Mouse (Mus musculus) liver, embryonic 14.5 days (tissue): ENCODE measurements around the gene Kcnk4. TPM values are rescaled to one million over a fixed set of nuclear protein-coding genes. Genes with fewer than 3 reads are reported as not detected.
A peak's percentile ranks its signal among the peaks of the same experiment; 100 is the strongest.

Source experiments
- ATAC-seq: fragments of 200-750 bp; cut with Nextera tagmentation; 2 replicates; pipeline ENCODE4 v1.8.0; 2017; ENCODE audit warnings: moderate number of reproducible peaks, mild to moderate bottlenecking, moderate library complexity; ENCODE audit not compliant: insufficient read depth
- DNase-seq, 3 experiments: peaks; one replicate each; pipeline ENCODE4 v3.0.0-alpha.2; 2012 to 2013; ENCODE audit warnings: low read depth in 3 of 3, low spot score in 3 of 3
- H3K27ac ChIP-seq: fragments of 300-500 bp; sonication (generic); 2 replicates; pipeline ENCODE4 v1.5.1; 2014; ENCODE audit warnings: moderate library complexity, mild to moderate bottlenecking, control low read depth, inconsistent platforms
- H3K27me3 ChIP-seq: fragments of 300-500 bp; sonication (generic); 2 replicates; pipeline ENCODE4 v1.6.1; 2014; ENCODE audit warnings: mild to moderate bottlenecking, low read length, moderate library complexity; ENCODE audit not compliant: control insufficient read depth, insufficient read depth
- H3K36me3 ChIP-seq: fragments of 300-500 bp; sonication (generic); replicated peaks from 2 replicates; pipeline ENCODE4 v1.6.1; 2014; ENCODE audit warnings: low read depth; ENCODE audit not compliant: control insufficient read depth, insufficient read depth
- H3K4me1 ChIP-seq, 2 experiments: fragments of 200-500 bp in 1 of 2; fragments of 300-500 bp in 1 of 2; sonication (generic) in 1 of 2; replicated peaks; 2 replicates each; pipeline ENCODE4 v1.6.1; 2012 to 2014; ENCODE audit warnings: antibody characterized with exemption in 1 of 2, inconsistent platforms in 1 of 2, low read length in 1 of 2; ENCODE audit not compliant: control insufficient read depth in 2 of 2, insufficient read depth in 2 of 2
- H3K4me2 ChIP-seq: fragments of 300-500 bp; sonication (generic); 2 replicates; pipeline ENCODE4 v1.6.1; 2014; ENCODE audit warnings: low read depth, mild to moderate bottlenecking, control low read depth, moderate library complexity
- H3K4me3 ChIP-seq, 2 experiments: fragments of 200-500 bp in 1 of 2; fragments of 300-500 bp in 1 of 2; sonication (generic) in 1 of 2; 2 replicates each; pipeline ENCODE4 v1.5.1; 2012 to 2014; ENCODE audit warnings: low read depth in 2 of 2, low read length in 2 of 2, mild to moderate bottlenecking in 2 of 2, control low read depth in 1 of 2, inconsistent platforms in 1 of 2, moderate library complexity in 1 of 2; ENCODE audit not compliant: insufficient read depth in 1 of 2
- H3K9ac ChIP-seq: fragments of 300-500 bp; sonication (generic); replicated peaks from 2 replicates; pipeline ENCODE4 v1.6.1; 2014; ENCODE audit warnings: mild to moderate bottlenecking, control low read depth, moderate library complexity
- H3K9me3 ChIP-seq: fragments of 300-500 bp; sonication (generic); 2 replicates; pipeline ENCODE4 v1.6.1; 2016; ENCODE audit warnings: low read length, mixed read lengths; ENCODE audit not compliant: control insufficient read depth
- CTCF ChIP-seq: IDR thresholded peaks from 2 replicates; pipeline ENCODE4 v1.5.1; 2016; ENCODE audit warnings: antibody characterized with exemption, low read depth, control low read depth
- EP300 ChIP-seq: IDR thresholded peaks from 2 replicates; pipeline ENCODE4 v1.6.1; 2016; ENCODE audit warnings: antibody characterized with exemption, low read depth
- WGBS: fragments of 180-500 bp; shearing (Covaris S2); extraction: QIAGEN DNeasy Blood & Tissue Kit; methylation state at CpG from one replicate; pipeline ENCODE4 v1.1.7; 2014; ENCODE audit not compliant: insufficient replicate concordance; 5-methylcytosine and 5-hydroxymethylcytosine counted together
- polyA plus RNA-seq, 2 experiments: library from polyadenylated mRNA; depleted of rRNA in 1 of 2; stranded (reverse) in 1 of 2; unstranded in 1 of 2; fragments of >200 nt; fragmentation: Nextera tagmentation in 1 of 2; extraction: Ambion mirVana in 1 of 2; gene quantifications; 2 replicates each; pipeline versions ENCODE4 v1.2.1 to v1.2.3; 2012 to 2014

Kcnk4 gene
- polyA plus RNA-seq, 2 experiments, result 0.05 TPM; not detected in 1

DNA sequence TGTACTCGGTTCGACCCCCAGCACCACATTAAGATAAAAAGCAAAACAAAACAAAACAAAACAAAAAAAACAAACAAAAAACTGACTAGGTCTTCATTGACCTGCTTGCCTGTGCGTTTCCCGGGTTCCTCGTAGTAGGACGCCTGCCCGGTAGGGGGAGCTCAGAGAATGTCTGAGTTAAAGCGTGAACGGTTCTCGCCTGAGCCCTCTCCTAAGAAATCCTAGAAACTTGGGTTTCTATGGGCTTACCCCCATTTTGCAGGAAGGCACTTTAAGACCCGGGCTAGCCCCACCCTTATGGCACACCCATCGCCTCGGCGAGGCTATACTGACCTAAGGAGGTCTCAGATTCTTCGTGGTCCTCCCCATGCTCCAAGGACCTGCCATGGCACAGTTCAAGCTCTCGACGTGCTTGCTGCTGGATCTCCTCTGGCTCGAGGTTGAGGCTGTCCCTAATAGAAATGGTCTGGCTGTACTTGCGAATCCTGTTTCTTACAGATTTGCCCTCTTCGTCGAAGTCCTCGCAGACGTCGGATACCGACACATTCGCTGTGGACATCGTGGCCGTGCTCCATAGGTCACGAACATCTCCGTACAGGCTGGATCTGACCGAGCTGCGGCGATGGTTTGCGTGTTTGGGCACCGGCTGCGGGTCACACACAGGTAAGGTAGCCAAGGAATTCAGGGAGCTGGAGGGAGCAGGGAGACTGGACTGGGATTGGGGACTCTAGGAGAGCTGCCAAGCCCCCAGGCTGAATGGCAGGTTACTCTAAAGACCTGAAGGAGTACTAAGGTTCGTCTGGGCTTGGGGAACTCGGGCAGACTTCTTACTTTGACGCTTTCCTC lies 9.6 kb downstream of the Kcnk4 start:
- TF ChIP-seq EP300, result no peak
- TF ChIP-seq CTCF, result peak; percentile 85
- Histone ChIP-seq H3K4me1 (peaks cover 7 to 13% of the 10 kb centered on the region in 2 experiments), H3K36me3 (no peaks in the 10 kb centered on the region), H3K27me3 (peaks cover 58% of the 10 kb centered on the region), H3K4me2 (peak overlapping the region; percentile 30), H3K27ac (no peak overlapping the region), H3K9ac (no peak overlapping the region), H3K4me3 (no peak overlapping the region), H3K9me3 (no peaks in the 10 kb centered on the region)
- WGBS, result 3% methylated on average over 39 of the region's 39 CpGs
- no peak for ATAC-seq
- DNase-seq, result no peak

DNA sequence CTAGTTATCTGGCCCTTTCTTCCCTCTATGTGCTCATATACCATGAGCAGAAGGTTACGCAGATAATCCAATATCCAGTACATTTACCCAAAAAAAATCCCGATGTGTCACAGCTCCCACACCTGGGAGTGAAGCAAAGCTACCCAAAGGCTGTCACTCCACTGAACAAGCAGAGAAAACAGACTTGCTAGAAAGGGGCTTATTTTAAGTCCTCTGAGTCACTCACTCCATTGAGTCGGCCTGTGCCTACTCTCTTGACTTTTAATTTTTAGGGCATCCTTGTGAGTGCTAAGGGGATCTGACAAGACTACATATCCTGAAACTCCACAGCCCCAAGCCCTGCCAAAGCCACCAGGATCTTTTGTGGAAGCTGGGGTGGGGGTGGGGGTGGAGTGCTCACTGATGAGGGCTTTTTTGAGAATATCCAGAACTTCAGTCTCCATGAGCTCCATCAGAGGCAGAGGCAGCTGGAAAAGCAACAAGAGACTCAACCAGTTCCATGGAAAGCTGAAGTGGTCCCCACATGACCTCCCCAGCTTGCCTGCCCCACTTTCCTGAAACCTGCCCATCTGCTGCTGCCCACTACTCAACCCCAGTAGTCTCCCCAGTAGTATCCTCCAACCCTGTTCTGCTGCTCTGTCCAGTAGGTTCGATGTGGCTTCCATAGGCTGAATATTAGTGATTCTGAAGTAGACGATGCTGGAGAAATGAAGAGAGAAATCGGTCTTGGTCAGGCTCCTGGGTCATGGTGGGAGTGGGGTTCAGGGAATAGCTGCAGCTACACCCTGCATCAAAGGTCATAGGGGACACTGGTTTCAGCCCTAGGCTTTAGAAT lies 11.2 kb downstream of the Kcnk4 start:
- WGBS, result 56% methylated on average over 6 of the region's 6 CpGs
- TF ChIP-seq EP300 (no peak), CTCF (no peak)
- peaks cover 45% of the 10 kb centered on the region for H3K27me3 ChIP-seq
- H3K4me3 ChIP-seq, result peak overlapping the region in 1 of 2 experiments; percentile 82; a peak in 1 of 4 replicates
- no peak for DNase-seq
- H3K4me2 ChIP-seq, result peak overlapping the region; percentile 96
- H3K4me1 ChIP-seq, result peaks cover 7 to 13% of the 10 kb centered on the region in 2 experiments
- ATAC-seq, result no peak
- no peaks in the 10 kb centered on the region for H3K36me3 ChIP-seq
- no peaks in the 10 kb centered on the region for H3K9me3 ChIP-seq
- H3K9ac ChIP-seq, result peak overlapping the region; percentile 58
- no peak overlapping the region for H3K27ac ChIP-seq

DNA sequence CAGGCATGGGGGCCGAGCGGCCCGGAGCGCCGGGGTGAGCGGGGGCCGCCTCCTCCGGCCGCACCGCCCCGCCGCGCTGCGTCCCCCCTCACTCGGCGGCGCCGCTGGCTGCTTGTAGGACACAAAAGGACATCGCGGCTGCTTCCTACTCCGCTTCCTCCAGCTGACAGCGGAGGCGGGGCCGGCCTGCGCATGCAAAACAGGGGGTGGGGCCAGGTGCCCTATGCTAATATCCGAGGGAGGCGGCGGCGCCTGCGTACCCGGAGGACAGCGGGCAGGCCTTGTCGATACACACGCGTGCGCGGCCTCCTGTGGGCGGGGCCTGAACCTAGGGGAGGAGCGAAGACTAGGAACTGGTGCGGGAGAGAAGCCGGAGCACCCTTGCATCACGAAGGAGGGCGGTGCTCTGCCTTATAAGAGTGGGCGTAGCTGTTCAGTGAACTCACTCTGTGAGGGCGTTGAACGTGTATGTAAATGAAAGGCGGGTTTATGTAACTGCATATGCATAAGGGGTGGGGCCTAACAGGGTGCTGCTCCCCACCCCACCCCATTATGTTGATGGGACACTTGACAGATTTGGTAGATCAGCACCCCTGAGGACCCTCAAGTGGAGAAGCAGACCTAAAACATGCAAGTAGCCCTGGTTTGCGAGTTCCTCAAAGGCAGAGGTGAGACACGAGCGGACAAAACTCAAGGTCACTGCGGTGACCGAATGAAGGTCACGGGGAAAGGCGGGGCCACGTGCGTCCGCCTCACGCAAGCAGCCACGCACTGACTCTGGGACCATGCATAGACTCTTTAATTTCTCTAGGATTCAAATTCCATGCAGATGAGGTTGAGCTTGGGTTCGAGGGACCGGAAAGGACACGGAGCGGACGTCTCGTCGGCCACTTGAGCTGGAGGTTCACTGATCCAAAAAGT lies 12.4 kb downstream of the Kcnk4 start, which contains the start of gene Esrra:
Esrra (minus strand) TSS at position 167 of the 921 bp plus-strand sequence.
- under 1% methylated on average over 57 of the region's 66 CpGs for WGBS
- Histone ChIP-seq H3K27me3 (peaks cover 33% of the 10 kb centered on the region), H3K36me3 (no peaks in the 10 kb centered on the region), H3K27ac (peak within 1 kb of the TSS; percentile 41), H3K9me3 (no peaks in the 10 kb centered on the region), H3K4me2 (peak within 1 kb of the TSS; percentile 96), H3K9ac (peak within 1 kb of the TSS; percentile 82), H3K4me3 (peak within 1 kb of the TSS; percentile 67 to 82), H3K4me1 (peaks cover 7 to 13% of the 10 kb centered on the region in 2 experiments)
- DNase-seq, result peak; percentile 99 to 100 (median 99)
- ATAC-seq, result peak; percentile 93
- TF ChIP-seq EP300 (no peak), CTCF (0 out of 2 replicates have a peak, but pooled peaks have one; percentile 12)

DNA sequence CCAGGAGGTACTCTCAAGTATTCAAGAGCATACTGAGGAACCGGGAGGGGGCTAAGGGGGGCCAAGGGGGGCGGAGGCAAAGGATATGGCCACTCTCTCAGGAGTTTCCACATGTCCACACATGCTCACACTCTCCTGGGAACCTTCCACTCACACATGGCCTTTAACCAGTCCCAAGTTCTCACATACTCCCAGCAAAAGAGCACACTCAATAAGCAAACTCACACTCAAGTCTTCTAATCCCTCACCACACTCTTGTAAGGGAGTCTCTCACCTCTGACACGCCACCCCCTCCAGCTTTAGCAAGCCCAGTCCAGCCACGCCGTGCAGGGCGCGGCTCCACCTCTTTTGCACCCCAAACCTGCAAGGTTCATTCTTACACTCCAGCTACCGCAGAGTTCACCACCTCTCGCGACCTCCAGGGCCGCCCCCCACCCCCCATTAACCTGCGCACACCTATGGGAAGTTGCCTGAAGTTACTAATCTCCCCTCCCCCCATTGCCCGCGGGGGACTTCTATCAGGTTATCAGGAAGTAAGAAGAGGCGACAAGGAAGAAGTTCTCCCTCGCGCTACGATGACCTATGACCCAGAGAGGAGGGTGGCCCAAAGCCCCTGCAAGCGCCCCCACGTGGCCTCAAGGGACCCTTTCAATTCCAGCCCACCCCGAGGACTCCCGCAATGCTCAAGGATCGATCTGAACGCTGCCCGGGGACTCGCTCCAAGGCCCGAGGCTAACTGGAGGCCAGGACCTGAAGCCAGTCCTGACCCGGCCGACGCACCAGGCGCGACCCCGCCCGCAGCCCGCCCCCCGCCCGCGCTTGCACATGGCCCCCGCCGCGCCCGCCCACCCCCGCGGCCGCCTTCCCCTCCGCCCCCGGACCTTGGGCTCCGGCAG lies 13.3 kb downstream of the Kcnk4 start:
- under 1% methylated on average over 46 of the region's 48 CpGs for WGBS
- H3K27ac ChIP-seq, result peak overlapping the region; percentile 16
- H3K4me2 ChIP-seq, result peak overlapping the region; percentile 96
- H3K36me3 ChIP-seq, result no peaks in the 10 kb centered on the region
- peaks cover 24% of the 10 kb centered on the region for H3K27me3 ChIP-seq
- H3K9me3 ChIP-seq, result no peaks in the 10 kb centered on the region
- ATAC-seq (no peak), DNase-seq (no peak)
- no peak for TF ChIP-seq EP300
- peak; percentile 37 for TF ChIP-seq CTCF
- H3K4me1 ChIP-seq, result peaks cover 7 to 16% of the 10 kb centered on the region in 2 experiments
- H3K4me3 ChIP-seq, result peak overlapping the region; percentile 58 to 82
- H3K9ac ChIP-seq, result peak overlapping the region; percentile 82
